Mouse (Mus musculus) heart, adult 9 months (tissue): ENCODE measurements at regions not wholly inside any gene's neighbourhood (a gene's known extent, or its start where the extent isn't known, plus 50 kb on each side); places are given as distances from the start of the nearest gene placed in this dataset.
A peak's percentile ranks its signal among the peaks of the same experiment; 100 is the strongest.
"Not testable (repeated sequence)": the region's sequence is repeated elsewhere in the genome, so short reads cannot be mapped to it uniquely, and the experiment has no call there.

ENCODE experiments used
- DNase-seq, 2 experiments: peaks; one replicate each; pipeline ENCODE4 v3.0.0; 2022; ENCODE audit warnings: low spot score in 2 of 2

- DNase-seq: peak; percentile 33 to 59
Observed at GRCm38 (mm10) chr5:96898120-96898672, 99.3 kb upstream of the Bmp2k start.

GRCm38 (mm10) chr5:96898695-96899094 is 98.8 kb upstream of the Bmp2k start:
- no peak for DNase-seq

- DNase-seq: peak in 1 of 2 experiments; percentile 23
Observed at GRCm38 (mm10) chr5:96905572-96906271, 91.8 kb upstream of the Bmp2k start.

- not testable (repeated sequence) for DNase-seq
Observed at GRCm38 (mm10) chr5:96908371-96908770, 89.1 kb upstream of the Bmp2k start.

GRCm38 (mm10) chr5:96909218-96909617 is 88.3 kb upstream of the Bmp2k start:
- DNase-seq: no peak

- peak; percentile 87 to 91 for DNase-seq
Observed at GRCm38 (mm10) chr5:96911550-96912253, 85.8 kb upstream of the Bmp2k start.

GRCm38 (mm10) chr5:96912254-96912635 is 85.2 kb upstream of the Bmp2k start:
- DNase-seq: no peak

DNA sequence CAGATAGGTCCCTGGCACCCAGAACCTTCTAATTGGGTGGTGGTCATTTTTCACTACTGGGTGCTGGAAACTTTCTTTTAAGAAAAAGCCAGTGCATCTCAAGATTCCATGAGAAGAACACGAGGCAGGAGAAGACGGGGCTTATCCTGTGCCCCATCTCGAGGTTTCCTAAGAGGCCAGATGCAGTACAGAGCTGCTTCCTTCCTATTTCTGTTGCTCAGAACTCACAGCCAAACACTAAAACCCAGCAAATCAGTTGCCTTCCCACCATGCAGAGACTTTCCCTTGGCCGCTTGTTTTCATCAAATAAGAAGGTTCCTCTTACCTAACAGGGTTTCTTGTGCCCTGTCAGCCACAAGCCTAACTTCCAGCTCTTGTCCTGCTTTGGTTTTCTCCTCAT is 84.7 kb upstream of the Bmp2k start:
- DNase-seq: peak; percentile 33 to 48

DNA sequence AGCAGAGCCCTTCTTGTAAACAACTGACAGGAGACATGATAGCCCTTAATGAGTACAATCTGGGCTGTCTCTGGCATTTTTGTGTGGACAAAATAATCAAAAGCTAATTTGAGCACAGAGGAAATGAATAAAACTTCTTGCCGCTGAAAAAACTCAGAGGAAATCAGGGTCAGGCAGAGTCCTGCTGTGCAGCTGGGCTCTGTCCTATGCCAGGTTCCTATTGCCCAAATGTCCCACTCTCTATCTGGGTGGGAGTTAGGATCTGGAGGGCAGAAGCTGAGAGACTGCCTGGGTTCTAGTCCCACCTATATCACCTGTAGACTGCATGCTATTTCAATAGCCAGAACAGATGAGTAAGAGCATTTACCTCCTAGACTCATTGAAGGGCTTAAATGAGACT is 83.8 kb upstream of the Bmp2k start:
- DNase-seq: no peak

GRCm38 (mm10) chr5:96914696-96915404 is 82.6 kb upstream of the Bmp2k start:
- no peak for DNase-seq

DNA sequence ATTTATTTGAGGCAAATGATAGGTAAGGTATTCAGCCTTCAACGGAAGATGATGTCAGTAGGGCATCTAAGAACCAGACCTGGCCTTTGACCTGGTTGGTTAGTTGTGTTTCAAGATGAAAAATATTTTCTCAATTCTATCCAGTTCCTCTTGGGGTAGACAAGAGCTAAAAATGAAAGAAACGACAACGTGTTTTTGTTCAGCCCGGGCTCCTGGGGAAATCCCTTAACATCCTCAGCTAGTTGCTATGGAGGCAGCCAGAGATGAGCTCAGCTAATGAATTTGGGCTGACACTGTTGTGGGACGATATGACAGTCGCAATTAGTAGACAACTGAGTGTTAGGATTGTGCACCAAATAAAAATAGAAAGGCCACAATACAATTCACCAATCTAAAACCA is 80.6 kb upstream of the Bmp2k start:
- DNase-seq: no peak

DNA sequence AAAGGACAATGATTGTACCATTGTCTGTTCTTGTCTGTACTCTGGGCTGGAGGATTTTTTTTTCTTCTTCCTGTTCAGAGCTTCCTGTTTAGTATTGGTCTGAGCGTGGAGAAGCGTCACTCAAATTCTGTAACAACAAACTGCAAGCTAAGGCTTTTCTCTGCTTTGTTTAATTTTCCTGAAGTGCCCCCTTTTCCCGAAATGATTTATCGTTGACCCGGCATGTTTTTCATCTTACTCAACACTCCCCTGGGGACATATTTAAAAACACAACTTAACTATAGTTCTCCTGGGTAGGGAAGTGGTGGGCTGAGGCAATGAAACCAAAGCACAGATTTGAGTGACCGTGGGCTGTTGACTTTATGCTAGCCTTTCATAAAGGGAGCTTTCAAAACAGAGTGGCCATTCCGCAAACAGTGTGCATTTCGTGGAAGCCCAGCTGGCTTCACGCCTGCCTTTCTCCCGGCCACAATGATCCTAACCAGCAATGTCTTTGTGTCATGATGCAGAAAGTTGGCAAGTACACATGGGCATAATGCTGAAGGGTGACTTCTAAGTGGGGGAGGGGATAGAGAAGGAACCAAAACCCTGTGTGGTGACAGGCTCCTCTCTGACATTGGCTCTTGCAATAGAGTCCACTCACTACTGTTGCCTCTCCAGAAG is 79.8 kb upstream of the Bmp2k start:
- no peak for DNase-seq

DNA sequence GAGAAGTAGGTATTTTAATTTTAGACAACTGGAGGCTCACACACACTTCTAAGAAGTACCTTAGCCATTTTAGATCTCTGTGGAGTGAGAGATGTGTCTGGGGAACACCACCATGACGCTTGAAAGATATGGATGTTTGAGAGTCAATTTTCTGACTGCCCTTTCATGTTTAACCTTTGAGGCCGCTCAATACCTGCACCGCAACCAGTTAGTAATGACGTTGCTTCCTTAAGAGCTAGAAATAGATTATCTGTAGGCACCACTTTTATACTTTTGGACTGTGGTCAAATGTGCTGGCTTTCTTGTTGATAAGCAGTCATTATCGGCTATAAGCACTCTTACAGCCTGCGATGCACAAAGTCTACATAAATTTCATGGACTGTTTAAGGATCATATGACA is 78.3 kb upstream of the Bmp2k start:
- no peak for DNase-seq

DNA sequence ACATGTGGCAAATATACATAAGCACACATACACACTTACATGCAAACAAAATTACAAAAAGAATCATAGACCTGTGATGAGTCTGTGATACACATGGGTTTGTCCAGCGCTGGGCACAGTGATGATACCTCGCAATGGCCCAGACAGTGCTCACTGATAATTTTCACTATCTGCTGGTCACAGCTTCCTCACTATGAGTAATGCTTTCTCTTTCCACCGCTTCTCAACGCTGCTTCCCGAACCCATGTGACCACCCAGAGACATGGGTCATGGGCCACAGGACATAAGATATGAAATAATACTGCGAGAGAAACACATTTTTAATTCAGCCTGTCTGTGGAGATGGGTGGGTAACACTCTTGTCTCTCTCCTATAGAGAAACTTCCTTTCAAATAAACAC is 76.5 kb upstream of the Bmp2k start:
- DNase-seq: no peak

DNA sequence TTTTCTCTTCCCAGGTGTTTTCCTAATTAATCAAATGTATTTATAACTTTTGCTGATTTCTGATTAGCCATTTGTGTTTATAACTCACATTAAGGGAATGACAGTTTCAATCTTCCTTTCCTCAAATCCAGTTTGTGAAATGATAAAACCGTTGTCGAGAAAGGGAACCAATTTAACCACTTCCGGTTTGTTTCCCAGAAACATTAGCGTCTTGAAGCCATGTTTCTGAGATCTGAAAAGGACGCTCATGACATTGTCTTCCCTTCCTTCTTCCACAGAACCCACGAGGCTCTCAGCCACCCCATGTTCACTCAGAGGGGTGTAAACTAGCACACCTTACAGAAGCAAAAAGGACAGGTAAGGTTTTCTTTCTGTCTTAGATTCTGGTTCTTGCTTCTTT is 76.0 kb upstream of the Bmp2k start:
- no peak for DNase-seq

- DNase-seq: peak; percentile 60 to 72
Observed at GRCm38 (mm10) chr5:96921973-96922715, 75.3 kb upstream of the Bmp2k start.

DNA sequence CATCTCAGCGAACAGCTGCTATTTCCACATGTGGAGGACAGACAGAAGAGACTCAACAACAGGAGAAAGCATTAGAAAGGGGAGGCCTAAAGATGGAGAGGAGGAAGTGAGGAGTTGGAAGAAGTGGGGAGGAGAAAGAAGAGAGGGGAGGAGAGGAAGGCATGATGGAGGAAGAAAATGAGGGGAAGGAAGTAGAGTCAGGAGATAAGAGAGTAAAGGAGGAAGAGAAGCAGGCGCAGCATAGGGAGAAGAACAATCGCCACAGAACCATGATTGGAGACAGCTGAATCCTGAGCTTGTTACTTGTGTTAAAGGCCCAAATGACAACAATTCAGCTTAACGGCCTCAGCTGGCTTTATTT is 74.8 kb upstream of the Bmp2k start:
- DNase-seq: no peak

GRCm38 (mm10) chr5:96923526-96923925 is 74.0 kb upstream of the Bmp2k start:
- no peak for DNase-seq

DNA sequence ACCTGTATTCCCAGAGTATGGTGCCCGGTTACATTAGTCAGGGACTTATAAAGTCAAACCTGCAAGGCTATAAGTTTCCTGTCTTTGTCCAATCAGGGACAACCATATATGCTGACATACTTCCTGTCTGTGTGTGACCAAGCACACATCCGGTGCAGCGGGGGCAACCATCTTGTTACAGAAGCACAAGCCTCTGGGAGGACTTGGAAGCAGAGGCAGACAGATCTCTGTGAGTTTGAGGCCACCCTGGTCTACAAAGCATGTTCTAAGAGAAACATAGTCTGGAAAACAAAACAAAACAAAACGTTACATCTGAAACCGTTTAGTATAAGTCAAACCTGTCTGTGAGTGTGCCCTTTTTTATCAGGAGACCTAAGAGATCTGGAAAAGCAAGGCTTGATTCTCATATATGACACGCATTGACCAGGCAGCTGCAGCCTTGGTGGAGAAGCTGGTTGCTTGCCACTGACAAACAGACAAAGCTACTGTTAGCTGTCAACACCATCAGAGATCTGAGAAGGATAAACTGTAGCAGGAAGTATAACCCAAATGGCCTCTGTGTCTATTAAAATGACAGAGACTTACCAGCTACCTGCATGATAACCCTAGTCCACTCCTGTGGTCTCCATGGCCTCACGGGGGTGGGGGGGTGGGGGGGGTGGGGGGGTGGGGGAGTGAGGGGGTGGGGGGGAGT is 72.6 kb upstream of the Bmp2k start:
- no peak for DNase-seq

- DNase-seq: no peak
Observed at GRCm38 (mm10) chr5:96925943-96926342, 71.5 kb upstream of the Bmp2k start.

DNA sequence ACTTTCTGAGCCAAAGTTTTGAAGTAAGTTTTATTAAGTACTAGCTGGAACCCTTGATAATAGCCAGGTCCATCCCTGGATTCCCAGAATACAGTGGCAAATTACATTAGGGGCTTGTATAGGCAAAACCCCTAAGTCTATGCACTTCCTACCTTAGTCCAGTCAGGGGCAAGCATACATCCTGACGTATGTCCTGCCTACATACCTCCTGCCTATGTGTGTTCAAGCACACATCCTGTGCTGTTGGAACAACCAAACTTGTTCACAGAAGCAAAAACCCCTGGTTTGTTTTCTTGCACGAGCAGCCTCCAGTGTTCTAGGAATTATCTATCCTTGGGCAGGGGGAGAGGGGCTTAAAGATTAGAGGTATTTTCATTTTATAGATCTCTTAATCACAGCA is 66.4 kb upstream of the Bmp2k start:
- DNase-seq: no peak
